Mouse (Mus musculus): ENCODE measurements at regions not wholly inside any gene's neighbourhood (a gene's known extent, or its start where the extent isn't known, plus 50 kb on each side); places are given as distances from the start of the nearest gene placed in this dataset.

DNA sequence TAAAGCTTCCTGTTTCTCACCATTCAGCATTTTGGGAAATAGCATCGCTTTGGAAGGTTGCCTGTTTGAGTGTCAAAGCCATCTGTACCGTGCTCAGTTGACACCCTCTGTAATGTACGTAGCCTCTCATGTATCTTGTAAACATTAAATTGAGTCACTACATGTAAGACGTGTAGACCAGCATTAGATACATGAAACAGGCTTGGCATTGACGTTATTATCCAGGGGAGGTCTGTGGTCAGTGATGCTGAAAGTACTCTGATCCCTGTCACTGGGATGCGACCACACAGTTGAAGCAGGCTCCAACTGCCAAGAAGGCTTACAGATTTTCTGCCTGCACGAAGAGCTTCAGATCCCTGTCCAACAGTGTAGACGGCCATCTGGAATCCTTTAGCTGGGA lies 872.3 kb upstream of the Lrrc6 start:
- DNase-seq, result no peak

DNA sequence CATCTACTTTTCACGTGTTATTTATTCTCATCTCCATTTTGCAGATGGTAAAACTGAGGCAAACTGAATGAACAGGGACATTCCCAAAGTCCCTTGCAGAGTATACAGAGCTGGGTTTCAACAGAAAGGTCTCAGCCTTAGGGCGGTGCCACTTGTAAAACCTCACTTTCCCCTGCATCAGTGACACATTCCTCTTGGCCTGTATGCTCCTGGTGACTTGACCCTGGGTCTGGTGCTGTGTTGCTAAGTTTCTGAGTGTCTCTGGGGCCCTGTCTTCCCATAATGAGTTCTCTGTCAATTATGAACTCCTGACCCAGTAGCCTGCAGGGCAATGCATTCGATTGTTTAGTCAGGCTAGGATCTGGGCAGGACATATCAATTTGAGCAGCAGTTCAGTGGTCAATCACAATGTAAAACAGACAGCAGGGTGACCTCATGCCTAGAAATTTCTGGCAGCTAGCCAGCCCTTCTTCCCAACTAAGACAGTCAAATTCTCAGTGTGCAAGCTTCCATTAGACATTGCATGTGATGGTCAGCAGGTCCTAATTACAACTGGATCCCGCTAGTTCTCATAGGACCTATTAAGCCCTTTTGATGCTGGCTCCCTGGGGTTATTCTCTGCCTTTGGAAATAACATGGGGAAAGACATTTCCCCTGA lies 863.5 kb upstream of the Lrrc6 start:
- DNase-seq, result peak; percentile 5 to 18

DNA sequence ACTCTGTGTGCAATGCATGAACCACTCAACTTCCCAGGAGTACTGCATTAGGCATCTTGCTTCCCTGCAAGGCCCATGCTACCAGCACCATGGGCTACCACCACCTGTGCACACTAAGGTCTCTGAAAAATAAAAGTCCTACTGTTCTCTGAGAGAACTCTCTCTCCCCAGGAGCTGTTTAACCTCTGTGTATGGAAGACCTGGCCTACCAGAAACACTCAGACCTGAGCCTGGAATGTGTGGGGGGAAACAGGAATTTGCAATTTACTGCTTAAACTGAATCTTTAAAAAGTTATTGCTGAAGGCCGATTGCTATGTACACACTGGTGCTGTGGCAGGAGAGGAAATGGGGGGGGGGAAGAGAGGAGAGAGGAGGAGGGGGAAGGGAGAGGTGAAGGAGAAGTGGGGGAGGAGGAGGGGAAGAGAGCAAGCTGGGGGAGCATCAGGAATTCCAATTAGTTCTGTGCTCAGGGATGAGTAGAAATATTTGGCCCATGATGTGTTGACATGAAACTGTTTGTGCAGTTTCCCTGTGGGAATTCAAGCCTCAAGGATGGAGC lies 860.4 kb upstream of the Lrrc6 start:
- peak in 1 of 2 experiments; percentile 1 for DNase-seq

DNA sequence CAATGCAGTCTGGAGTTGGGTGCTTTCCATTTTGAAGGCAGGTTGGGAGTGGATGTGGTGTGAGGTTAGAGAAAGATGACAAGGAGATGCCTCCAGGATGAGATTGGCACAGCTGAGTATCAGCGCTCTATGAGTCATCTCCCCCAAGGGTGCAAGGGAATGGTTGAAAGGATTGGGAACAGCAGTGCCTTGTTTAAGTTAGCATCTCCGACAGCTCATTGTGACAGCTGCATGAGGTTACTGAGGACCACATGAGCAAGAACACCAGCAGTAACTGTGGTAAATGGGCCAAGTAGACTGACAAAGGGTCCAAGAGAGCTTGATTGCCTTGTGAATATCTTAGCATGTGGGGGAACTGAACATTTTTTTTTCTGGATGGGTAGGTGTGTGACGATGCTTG lies 857.2 kb upstream of the Lrrc6 start:
- DNase-seq, result no peak

DNA sequence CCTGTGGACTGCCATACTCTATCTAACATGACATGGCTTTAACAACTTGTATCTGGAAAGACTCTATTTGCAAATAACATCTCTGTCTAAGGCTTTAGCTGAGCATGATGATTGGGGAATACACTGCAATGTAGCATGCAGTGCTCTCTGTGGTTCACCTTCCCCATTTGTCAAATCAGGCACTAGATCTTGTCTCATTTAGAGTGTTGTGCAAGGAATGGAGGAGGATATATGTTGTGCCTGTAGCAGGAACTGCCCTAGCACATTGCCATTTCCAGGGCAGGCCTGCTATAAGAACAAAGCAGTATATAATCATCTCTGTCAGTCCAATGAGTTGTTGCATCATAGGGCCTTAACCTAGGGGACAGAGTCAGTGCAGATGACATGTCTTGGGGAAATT lies 854.6 kb upstream of the Lrrc6 start:
- no peak for DNase-seq

DNA sequence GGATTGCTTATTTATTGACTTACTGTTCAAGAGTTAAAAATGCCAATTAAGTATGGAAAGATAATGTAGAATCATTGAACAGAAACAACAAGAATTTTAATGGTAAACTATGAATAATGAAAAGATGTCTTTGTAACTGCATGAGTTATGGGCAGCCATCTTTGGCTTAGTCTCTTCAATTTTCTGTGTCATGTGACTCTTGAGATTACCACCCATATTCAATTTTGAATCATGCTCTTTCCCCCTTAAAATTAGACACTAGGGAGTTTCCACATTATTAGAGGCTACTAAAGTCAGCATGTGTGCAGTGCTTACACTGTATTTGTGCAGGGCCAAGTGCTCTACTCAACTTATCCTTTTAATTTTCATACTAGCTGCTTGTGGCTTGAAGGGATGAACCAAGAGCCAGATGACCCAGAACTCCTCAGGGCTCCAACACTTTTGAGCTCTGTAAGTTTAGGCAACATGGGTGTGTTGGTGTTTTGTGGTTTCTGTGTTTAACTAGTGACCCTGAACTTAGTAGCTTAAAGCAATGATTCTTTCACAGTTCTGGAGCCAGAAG lies 854.0 kb upstream of the Lrrc6 start:
- no peak for DNase-seq

DNA sequence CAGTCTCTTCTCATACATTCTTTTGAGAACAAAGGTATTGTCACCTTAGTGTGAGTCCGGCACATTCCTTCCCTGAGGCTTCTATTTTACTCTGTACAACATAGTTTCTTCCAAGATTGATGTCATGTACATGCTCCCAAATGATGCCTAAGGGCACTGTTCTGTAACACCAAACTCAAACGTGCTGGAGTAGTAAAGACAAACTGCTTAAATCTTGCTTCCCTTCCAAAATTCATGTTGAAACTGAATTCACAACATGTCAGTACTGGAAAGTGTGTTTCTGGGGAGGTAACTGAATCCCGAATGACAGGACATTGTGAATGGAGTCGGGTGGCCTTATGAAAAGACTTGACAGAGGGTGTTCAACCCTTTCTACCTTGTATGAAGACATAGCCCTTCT lies 848.8 kb upstream of the Lrrc6 start:
- no peak for DNase-seq

DNA sequence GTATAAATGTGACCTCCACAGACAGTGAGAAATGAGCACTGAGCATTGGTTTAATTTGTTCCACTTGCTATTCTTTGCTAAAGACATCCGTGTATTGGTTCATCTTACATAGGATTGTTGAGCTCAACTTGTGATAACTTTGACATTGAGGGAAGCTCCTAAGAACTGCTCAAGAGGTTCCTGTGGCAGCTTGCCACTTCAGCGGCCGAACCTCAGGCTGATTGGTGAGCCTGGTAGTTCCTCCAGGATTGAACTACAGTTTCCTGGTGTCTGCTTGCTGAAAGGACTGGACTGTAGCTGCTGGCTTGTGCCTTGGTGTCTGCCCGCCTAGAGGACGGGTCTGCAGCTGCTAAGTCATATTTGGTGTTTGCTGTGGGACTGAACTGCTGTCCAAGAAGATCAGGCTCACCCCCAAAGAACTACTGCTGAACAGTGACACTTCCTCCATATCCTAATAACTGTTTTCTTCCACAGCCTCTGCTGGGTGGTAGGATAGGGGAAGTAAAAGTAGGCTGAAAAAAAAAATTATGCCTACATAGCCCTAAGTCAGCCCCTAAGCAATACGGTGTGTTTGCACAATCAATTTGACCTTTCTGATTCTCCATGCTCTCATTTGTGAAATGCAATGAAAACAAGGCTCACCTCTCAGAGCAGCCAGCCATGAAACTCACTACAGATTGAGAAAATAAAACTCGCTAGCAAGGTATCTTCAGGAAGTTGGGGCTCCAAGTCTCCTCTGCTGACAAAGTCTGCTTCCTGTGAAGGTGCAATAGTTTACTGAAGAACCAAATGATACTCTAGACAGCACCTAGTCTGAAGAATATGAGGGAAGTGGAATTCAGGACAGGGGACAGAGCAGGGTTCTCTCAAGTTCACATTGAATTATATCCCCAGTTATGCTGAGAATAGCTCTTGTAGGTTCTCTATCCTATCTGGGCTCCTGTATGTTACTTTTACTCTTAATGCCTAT lies 844.8 kb upstream of the Lrrc6 start:
- DNase-seq, result peak in 1 of 2 experiments; percentile 5

DNA sequence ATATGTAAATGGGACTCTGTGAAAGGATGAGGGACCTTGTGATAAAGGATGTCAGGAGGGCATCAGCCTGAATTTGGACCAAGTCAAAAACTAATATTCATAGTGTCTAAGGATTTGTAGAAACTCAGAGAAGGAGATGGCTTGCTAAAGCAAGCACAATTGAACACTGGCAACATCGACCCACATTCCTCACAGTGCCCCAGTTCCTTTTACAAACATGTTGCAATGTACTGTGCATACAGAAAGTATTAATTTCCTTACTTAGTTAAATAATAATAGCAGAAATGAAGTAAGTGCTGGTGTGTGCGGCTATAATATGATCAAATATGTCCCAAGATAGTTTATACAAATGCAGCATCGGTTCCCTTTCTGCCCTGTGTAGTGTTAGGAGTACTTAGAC lies 841.3 kb upstream of the Lrrc6 start:
- no peak for DNase-seq

DNA sequence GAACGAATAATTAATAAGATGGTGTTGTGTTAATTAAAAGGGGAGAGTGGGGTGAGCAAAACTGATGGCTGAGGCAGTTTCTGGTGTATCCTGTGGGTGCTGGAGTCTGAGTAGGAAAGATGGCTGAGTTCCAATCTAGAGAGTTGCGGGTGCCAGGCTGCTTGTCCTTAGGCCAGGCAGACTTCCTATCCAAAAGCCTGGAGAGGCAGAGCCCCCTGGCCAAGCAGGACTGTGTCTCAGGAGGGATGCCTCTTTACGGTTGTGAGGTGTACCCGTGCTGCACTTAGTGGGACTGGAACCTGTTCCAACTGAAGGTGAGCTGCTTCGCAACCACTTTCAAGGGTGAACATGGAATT lies 836.3 kb upstream of the Lrrc6 start:
- DNase-seq, result peak in 1 of 2 experiments; percentile 1

DNA sequence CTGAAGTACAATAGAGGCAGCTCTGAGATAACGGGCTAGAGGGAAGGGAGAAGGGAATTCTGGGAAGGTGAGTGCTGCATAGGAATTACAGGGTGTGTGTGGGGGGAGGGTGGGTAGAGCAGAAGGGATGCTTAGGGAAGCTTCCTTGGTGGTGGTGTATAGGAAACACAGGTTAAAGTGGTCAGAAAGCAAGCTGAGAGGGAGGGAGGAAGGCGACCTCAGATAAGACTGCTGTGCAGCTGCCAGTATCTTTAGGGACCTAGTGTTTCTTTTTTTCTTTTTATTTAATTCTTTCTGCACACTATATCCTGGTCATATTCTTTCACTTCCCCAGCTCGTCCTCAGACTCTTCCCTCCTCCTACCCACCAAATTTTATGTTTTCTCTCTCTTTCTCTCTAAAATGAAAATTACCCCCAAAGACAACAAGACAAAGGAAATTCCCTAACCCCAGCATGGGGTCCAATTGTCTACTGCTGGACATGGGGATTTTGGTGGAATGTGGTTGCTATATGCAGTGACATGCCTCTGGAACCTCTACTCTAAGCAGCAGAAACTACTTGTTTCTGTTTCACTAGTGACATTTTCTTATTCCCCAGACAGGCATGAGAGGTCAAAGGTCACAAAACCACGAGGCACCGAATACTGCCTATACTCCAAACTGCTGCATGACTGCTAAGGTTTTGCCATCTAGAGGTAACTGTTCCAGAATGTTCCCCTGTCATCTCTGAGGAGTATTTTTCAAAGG lies 835.8 kb upstream of the Lrrc6 start:
- DNase-seq, result no peak

DNA sequence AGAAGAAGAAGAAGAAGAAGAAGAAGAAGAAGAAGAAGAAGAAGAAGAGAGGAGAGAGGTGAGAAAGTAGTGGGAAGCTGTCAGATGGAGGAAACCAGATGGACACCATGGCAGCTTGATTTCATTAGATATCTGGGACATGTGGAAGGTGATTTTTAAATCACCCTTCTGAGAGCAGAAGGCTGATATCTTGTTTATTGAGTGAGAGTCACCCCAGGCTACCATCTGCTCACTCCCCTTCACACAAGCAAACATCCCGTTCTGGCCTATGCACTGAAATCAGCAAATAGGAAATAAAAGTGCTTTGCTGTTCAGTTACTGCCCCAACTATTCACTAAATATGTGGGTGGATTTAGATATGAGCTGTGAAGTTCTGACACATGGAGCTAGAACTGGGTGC lies 831.8 kb upstream of the Lrrc6 start:
- no peak for DNase-seq

DNA sequence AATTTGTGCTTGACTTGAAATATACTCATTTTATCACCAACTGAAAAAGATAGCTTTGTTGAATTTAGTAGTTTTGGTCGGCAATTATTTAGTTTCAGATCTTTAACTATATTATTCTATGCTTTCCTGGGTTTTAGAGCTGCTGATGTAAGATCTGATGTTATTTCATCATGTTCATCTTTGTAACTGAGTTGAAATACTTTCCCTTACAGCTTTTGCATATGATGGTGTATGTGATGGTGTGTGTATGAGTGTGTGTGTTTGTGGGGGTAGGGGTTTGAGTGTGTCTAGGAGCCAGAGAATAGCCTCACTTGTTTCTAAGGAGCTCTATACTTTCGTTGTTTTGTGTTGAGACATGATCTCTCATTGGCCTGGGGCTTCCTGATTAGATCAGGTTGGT lies 819.6 kb upstream of the Lrrc6 start:
- no peak for DNase-seq

DNA sequence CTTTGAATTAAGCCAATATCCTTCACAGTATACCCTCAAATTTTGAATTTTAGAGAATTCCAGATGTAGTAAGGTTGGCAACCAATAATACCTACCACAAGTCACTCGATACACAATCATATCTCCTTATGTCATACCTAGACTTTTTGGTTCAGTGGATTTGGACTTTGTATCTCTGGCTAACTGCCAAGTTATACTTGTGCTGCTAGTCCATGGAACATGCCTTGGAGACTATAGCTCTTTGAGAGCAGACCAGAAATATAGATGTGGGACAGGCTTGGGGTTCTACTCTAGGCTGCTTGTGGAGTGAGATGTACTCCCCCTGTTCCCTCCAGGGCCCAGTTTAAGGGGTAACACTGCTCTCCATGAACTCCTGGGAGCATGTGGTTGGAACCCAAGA lies 814.5 kb upstream of the Lrrc6 start:
- DNase-seq, result no peak

DNA sequence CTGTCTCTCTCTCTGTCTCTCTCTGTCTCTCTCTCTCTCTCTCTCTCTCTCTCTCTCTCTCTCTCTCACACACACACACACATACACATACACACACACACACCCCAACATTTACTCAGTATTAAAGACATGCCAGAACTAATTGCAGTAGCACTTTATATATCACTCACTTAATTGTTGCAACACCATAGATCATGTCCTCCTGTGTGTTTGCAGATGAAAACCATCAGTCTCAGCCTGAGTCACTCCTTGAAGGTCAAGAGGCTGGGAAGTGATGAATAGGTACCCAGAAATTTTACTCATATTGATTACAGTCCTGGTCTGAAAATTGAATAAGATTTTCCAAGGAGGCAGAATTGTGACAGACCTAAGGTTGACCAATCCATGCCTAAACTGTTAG lies 812.9 kb upstream of the Lrrc6 start:
- DNase-seq, result no peak

DNA sequence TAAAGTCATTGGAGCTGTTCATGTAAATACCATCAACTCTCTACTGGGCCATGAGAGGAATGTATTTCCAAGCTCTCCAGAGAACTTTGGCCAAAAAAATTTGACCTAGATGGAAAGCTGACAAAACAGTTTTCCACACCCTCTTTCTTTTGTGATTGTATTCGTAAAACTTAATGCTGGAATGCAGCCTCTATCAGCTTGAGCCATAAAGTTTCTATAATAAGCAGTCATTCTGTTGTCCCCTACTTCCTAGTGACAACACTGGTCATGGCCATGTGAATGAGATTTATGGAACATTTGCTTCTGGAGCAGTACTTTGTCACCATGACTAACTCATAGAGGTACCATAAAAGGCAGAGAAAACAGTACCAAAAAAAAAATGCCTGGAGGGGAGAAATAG lies 805.0 kb upstream of the Lrrc6 start:
- no peak for DNase-seq

DNA sequence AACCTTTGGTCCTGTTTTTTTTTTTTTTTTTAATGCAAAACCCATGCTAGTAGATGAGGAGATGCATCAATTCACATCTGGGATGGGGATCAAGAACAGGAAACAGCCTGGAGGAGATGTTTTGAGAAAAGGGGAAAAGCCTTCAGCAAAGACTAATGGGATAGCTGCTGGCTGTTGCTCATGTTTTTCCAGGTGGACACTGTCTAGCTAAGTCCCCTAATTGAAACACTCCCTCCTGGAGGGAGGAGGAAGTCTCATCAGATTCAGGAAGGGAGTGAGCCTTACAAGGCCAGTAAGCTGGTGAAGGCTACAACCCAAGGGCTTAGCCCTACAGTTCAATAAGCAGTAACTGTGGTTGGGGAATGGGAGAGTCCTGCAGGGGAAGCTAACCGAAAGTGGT lies 803.1 kb upstream of the Lrrc6 start:
- DNase-seq, result no peak

DNA sequence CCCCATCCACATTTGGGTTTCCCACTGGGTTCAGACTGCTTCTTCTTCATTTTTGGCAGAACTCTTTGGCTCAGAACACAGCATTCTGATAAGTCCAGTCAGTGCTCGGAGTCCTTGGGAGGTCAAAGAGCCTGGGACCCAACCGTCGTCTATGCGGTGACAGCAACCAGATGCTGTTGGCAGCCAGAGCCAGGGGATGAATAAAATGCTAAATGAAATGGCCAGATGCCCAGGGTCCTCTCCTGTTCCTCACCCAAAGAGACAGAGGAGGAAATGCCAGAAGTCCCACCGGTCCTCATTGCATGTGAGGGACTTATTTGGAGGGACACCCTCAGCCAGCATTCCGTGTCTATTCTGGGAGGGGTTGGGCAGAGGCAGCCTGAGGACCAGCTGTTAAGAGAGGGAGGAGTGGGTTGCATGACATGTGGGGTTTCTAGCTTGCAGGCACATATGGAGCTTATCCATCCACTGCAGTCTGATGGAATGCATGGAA lies 801.2 kb upstream of the Lrrc6 start:
- peak; percentile 38 to 48 for DNase-seq

DNA sequence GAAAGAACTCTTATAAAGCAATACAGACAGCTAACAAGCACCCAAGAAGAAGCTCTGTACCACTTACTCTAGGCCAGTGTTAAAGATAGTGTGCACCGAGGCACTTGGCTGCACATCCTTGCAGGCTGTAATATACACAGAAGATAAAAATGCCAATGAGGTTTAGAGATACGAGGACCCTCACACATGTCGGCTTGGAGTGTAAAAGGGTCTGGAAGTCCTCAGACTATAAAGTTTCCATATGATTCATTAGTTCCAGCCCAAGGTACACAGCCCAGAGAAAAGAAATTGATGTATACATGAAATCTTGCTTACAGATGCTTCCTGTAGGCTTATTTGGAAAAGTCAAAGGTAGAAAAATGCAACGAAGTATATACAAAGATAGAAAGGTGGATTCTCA lies 800.3 kb upstream of the Lrrc6 start:
- no peak for DNase-seq

DNA sequence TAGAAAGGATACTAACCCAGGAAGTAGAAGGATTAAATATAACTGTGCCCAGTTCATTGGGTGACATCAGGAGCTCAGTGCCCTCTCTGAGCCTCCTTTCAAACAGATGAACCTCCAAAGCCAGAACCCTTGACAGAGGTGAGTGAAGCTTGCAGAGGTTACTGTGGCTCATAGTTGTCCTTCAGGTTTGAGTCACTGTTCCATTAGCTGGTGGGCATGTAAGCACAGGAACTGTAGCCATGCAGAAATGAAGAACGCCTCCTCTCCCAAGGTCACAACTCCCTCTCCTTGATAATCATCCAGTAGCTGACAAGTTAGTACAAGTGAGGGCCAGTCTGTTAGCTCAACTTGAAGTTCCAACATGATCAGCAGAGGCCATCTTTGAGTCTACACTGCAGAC lies 794.1 kb upstream of the Lrrc6 start:
- no peak for DNase-seq

DNA sequence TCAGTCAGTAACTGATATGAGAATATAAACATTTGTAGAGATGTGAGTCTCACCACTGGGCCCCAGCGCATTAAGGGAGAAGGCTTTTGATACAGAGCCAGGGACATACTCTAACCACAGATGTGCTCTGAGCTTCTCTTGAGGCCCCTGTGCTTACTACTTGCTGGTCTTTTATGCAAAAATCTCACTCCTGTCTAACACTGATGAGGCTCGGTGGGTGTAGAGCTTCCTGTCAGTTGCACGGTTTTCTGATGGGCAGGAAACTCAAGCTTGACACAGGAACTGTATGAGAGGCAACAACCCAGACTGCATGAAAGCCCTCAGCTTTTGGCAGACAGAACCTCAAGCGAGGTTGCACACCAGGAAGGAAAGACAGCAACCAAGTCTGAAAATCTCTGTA lies 789.0 kb upstream of the Lrrc6 start:
- DNase-seq, result no peak

DNA sequence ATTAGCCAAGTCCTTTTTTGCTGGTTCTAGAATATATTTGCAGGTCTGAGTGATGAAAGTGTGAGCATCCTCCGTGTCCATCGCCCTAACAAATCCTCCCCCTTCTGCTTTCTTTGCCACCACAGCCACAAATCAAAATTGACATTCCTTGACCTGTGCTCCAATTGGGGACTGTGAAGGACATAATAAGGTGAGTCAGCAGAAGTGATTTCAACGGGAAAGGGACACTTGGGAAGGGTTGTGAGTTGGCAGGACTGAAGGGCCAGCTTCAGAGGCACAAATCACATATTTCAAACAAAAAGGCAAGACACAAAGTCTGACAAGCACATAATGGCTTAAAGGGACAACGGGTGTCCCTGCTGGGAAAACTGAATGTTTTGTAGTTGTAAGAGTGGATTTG lies 784.2 kb upstream of the Lrrc6 start:
- no peak for DNase-seq
